Mouse (Mus musculus): ENCODE measurements around the gene Psmb2. TPM values are rescaled to one million over a fixed set of nuclear protein-coding genes. Genes with fewer than 3 reads are reported as not detected.
A peak's percentile ranks its signal among the peaks of the same experiment; 100 is the strongest.

The Psmb2 gene
- total and polyA plus RNA-seq, 3 experiments: 225 to 447 (median 395) TPM

GRCm38 (mm10) chr4:126683084-126683483 is 5.7 kb downstream of the Psmb2 start:
- H3K27ac ChIP-seq (ENCODE audit: insufficient read depth, low read depth): peak overlapping the region; percentile 71
- H3K27me3 ChIP-seq (replicated peaks): no peaks in the 10 kb centered on the region
- dilution Hi-C loops (cut with MboI; ENCODE audit: extremely low pct_ligation_motif_present, extremely low pct_unique_long_range_greater_than_20kb, low sequenced_read_pairs) (no loop called here), in situ Hi-C loops (cut with MboI; ENCODE audit: low pct_ligation_motif_present, low pct_unique_long_range_greater_than_20kb, low sequenced_read_pairs) (no loop called here)
- H3K4me2 ChIP-seq (ENCODE audit: insufficient read depth, low read depth, poor library complexity, severe bottlenecking): peak overlapping the region; percentile 99
- peaks cover 61% of the 10 kb centered on the region for H3K79me2 ChIP-seq (replicated peaks; ENCODE audit: control insufficient read depth, extremely low read depth, insufficient read depth, poor library complexity, severe bottlenecking)
- peaks cover 5 to 47% of the 10 kb centered on the region in 2 experiments for H3K4me1 ChIP-seq (ENCODE audit: control insufficient read depth in 1 of 2, insufficient read depth in 2 of 2)
- peak; percentile 58 for TF ChIP-seq SIN3A (IDR thresholded peaks at IDR 0.05; ENCODE audit: low read length)
- no peak for TF ChIP-seq JUN (IDR thresholded peaks at IDR 0.05; ENCODE audit: insufficient read depth, low read depth, low read length)
- TF ChIP-seq TBP (conservative IDR thresholded peaks at IDR 0.05; ENCODE audit: low read depth, low read length): no peak
- no peak for TF ChIP-seq JUND (conservative IDR thresholded peaks at IDR 0.05; ENCODE audit: low read depth, low read length)
- peak; percentile 90 for TF ChIP-seq MXI1 (IDR thresholded peaks at IDR 0.05; ENCODE audit: low read depth, low read length)
- TF ChIP-seq CHD2 (IDR thresholded peaks at IDR 0.05; ENCODE audit: low read length): 0 out of 2 replicates have a peak, but pooled peaks have one; percentile 40
- TF ChIP-seq USF2 (conservative IDR thresholded peaks at IDR 0.05; ENCODE audit: low read depth, low read length): no peak
- no peaks in the 10 kb centered on the region for H3K9me3 ChIP-seq (replicated peaks; ENCODE audit: low read length)
- H3K9ac ChIP-seq (ENCODE audit: insufficient read depth, low read depth): peak overlapping the region; percentile 63
- peaks cover 33 to 60% of the 10 kb centered on the region in 2 experiments for H3K36me3 ChIP-seq (replicated peaks in 1 of 2; ENCODE audit: control insufficient read depth in 1 of 2, insufficient read depth in 1 of 2, low read length in 1 of 2)
- DNase-seq (ENCODE audit: extremely low read depth): peak; percentile 58
- H3K4me3 ChIP-seq (replicated peaks in 1 of 3; ENCODE audit: low read depth in 2 of 3, low read length in 2 of 3, poor library complexity in 1 of 3): peak overlapping the region in 2 of 3 experiments; percentile 31 to 47

DNA sequence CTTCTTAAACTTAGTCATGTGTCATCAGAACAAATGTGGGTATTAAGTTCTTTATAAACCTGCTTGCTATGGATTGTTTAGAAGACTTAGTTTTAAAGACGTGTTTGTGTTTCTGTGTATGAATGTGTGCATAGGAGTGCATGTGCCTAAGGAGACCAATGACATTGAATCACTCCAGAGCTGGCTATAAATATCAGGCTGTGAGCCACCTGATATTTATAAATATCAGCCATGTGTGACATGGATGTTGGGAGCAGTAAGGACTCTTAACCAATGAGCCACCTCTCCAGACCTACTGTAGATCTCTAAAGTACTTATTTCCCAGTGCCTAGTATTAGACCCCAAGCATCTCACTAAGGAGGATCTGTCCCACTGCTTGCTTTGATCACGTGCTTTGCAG is 12.0 kb downstream of the Psmb2 start:
- no peak overlapping the region for H3K27ac ChIP-seq (ENCODE audit: insufficient read depth, low read depth)
- H3K9ac ChIP-seq (ENCODE audit: insufficient read depth, low read depth): no peak overlapping the region
- H3K9me3 ChIP-seq (replicated peaks; ENCODE audit: low read length): no peaks in the 10 kb centered on the region
- no peak for DNase-seq (ENCODE audit: extremely low read depth)
- H3K36me3 ChIP-seq (replicated peaks in 1 of 2; ENCODE audit: control insufficient read depth in 1 of 2, insufficient read depth in 1 of 2, low read length in 1 of 2): peaks cover 46 to 86% of the 10 kb centered on the region in 2 experiments
- H3K4me3 ChIP-seq (replicated peaks in 1 of 3; ENCODE audit: low read depth in 2 of 3, low read length in 2 of 3, poor library complexity in 1 of 3): no peak overlapping the region
- peaks cover 3 to 28% of the 10 kb centered on the region in 2 experiments for H3K4me1 ChIP-seq (ENCODE audit: control insufficient read depth in 1 of 2, insufficient read depth in 2 of 2)
- TF ChIP-seq ELF1 (IDR thresholded peaks at IDR 0.05; ENCODE audit: low read depth, low read length) (no peak), JUND (conservative IDR thresholded peaks at IDR 0.05; ENCODE audit: low read depth, low read length) (no peak), MXI1 (IDR thresholded peaks at IDR 0.05; ENCODE audit: low read depth, low read length) (no peak)
- no peaks in the 10 kb centered on the region for H3K27me3 ChIP-seq (replicated peaks)
- dilution Hi-C loops (cut with MboI; ENCODE audit: extremely low pct_ligation_motif_present, extremely low pct_unique_long_range_greater_than_20kb, low sequenced_read_pairs) (no loop called here), in situ Hi-C loops (cut with MboI; ENCODE audit: low pct_ligation_motif_present, low pct_unique_long_range_greater_than_20kb, low sequenced_read_pairs) (no loop called here)
- H3K79me2 ChIP-seq (replicated peaks; ENCODE audit: control insufficient read depth, extremely low read depth, insufficient read depth, poor library complexity, severe bottlenecking): peaks cover 16% of the 10 kb centered on the region
- no peak overlapping the region for H3K4me2 ChIP-seq (ENCODE audit: insufficient read depth, low read depth, poor library complexity, severe bottlenecking)

DNA sequence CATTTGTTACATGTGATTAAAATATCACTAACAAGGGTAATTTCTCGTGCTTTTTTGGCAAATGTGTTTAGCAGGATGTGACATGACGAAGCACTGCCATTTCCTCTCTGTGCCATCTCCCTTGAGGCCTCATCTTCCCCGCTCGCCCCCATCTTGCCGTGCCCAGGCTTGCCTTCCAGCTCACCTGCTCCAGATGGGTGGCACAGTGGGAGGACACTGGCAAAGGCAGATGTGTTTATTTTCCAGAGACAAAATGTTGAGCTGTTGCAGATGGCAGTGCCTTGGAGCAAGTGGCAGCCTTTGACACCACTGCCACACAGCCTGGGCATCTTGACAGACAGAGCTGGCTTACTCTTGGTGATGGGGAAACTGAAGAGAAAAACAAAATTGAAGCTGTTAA is 15.6 kb downstream of the Psmb2 start:
- Histone ChIP-seq H3K9me3 (replicated peaks; ENCODE audit: low read length) (no peaks in the 10 kb centered on the region), H3K4me1 (ENCODE audit: control insufficient read depth in 1 of 2, insufficient read depth in 2 of 2) (peaks cover 3 to 52% of the 10 kb centered on the region in 2 experiments), H3K4me3 (replicated peaks in 1 of 3; ENCODE audit: low read depth in 2 of 3, low read length in 2 of 3, poor library complexity in 1 of 3) (peak overlapping the region in 1 of 3 experiments; percentile 4), H3K27ac (ENCODE audit: insufficient read depth, low read depth) (peak overlapping the region; percentile 32; the same call in 1 of the 2 replicates), H3K36me3 (replicated peaks in 1 of 2; ENCODE audit: control insufficient read depth in 1 of 2, insufficient read depth in 1 of 2, low read length in 1 of 2) (peaks cover 24 to 82% of the 10 kb centered on the region in 2 experiments), H3K9ac (ENCODE audit: insufficient read depth, low read depth) (no peak overlapping the region; the same call in 1 of the 2 replicates), H3K4me2 (ENCODE audit: insufficient read depth, low read depth, poor library complexity, severe bottlenecking) (no peak overlapping the region), H3K27me3 (replicated peaks) (no peaks in the 10 kb centered on the region), H3K79me2 (replicated peaks; ENCODE audit: control insufficient read depth, extremely low read depth, insufficient read depth, poor library complexity, severe bottlenecking) (peaks cover 13% of the 10 kb centered on the region)
- no peak for TF ChIP-seq MAX (IDR thresholded peaks at IDR 0.05; ENCODE audit: low read length)
- TF ChIP-seq TCF12 (IDR thresholded peaks at IDR 0.05; ENCODE audit: low read depth, low read length): 0 out of 2 replicates have a peak, but pooled peaks have one; percentile 19
- TF ChIP-seq SIN3A (IDR thresholded peaks at IDR 0.05; ENCODE audit: low read length): no peak
- no peak for TF ChIP-seq RAD21 (IDR thresholded peaks at IDR 0.05; ENCODE audit: low read depth, low read length)
- TF ChIP-seq IRF4 (IDR thresholded peaks at IDR 0.05; ENCODE audit: low read depth, low read length): no peak
- dilution Hi-C loops (cut with MboI; ENCODE audit: extremely low pct_ligation_motif_present, extremely low pct_unique_long_range_greater_than_20kb, low sequenced_read_pairs) (no loop called here), in situ Hi-C loops (cut with MboI; ENCODE audit: low pct_ligation_motif_present, low pct_unique_long_range_greater_than_20kb, low sequenced_read_pairs) (no loop called here)
- no peak for DNase-seq (ENCODE audit: extremely low read depth)
